Mouse (Mus musculus) bone marrow macrophage, adult 2 months (primary cell): ENCODE data around the gene Polm.

Source experiments
- CTCF ChIP-seq: IDR thresholded peaks from 2 replicates; pipeline ENCODE4 v1.5.1; 2012; ENCODE audit warnings: low read depth, mild to moderate bottlenecking, low read length, moderate library complexity
- POLR2A ChIP-seq: IDR thresholded peaks from 2 replicates; pipeline ENCODE4 v1.6.1; 2012; ENCODE audit warnings: mild to moderate bottlenecking, low read depth, low read length, borderline replicate concordance

GRCm38 (mm10) chr11:5868324-5868723 lies 30.5 kb upstream of the Polm start:
- TF ChIP-seq CTCF (no peak), POLR2A (no peak)
